In the genomic region with DNA sequence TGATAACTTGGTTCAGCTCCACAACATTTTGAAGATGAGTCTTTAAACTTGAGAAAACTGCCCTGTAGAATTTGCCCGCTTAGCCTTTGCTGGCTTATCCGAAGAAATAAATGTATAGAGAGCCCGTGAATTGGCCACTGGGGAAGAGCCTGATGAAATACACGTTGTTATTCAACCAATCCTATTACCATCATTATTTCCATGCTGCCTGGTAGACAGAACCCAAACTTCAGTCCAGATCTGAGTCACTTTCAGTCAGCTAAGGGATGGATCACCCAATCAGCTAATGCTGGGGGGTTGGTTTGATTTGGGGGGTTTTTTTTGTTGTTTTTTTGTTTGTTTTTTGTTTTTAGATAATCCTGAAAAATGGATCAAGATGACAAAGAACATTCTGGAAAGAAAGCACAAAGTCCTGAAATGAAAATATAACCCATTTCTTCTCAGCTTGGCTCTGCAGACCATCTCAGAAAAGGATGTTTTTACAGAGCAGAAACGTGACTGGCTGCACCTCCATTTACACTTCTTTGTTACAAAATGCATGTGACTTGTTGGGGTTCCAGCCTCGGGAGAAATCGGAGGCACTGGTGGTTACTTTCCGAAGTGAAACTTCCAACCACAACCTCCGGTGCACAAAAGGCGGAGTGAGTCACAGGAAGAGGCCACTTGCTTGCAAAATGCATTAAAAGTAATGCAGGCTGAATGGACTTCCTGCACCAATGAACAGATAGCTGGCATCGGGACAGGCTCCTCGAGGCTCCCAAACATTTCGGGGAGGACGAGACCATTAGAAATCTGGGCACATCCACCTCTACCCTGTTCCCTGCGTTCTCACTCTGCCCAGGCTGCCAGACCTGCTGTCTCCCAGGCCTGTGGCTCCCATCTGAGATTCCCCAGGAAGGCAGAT, we compare ENCODE assay signal across 8 mouse cellular contexts.
A peak's percentile ranks its signal among the peaks of the same experiment; 100 is the strongest.
DNase-seq lines count a peak whose midpoint lies in the region; ATAC-seq and TF ChIP-seq lines count a peak whose summit lies in the region.

No protein-coding gene starts in this region.

- 60% methylated on average over 15 of the region's 15 CpGs for WGBS in liver, adult 2 months
- 46% methylated on average over 15 of the region's 15 CpGs for WGBS in liver, embryonic 11.5 days
- WGBS in heart, embryonic 16.5 days = 59% methylated on average over 15 of the region's 15 CpGs
- 70% methylated on average over 15 of the region's 15 CpGs for WGBS in neural tube, embryonic 14.5 days

- H3K9ac ChIP-seq in liver, adult 2 months (ENCODE audit: low read depth, low read length) = no peak overlapping the region
- H3K9ac ChIP-seq in liver, embryonic 11.5 days (ENCODE audit: low read depth, low read length) = no peak overlapping the region
- peak overlapping the region; percentile 45 for H3K9ac ChIP-seq in heart, embryonic 16.5 days (ENCODE audit: low read length)
- H3K9ac ChIP-seq in neural tube, embryonic 14.5 days (replicated peaks; ENCODE audit: low read depth, low read length) = no peak overlapping the region

- H3K4me1 ChIP-seq in liver, adult 2 months (ENCODE audit: control insufficient read depth, insufficient read depth, low read length) = no peaks in the 10 kb centered on the region
- H3K4me1 ChIP-seq in liver, embryonic 11.5 days (replicated peaks; ENCODE audit: control insufficient read depth, insufficient read depth, low read length) = no peaks in the 10 kb centered on the region
- peaks cover 7% of the 10 kb centered on the region for H3K4me1 ChIP-seq in heart, embryonic 16.5 days (ENCODE audit: control insufficient read depth, insufficient read depth, low read length)
- H3K4me1 ChIP-seq in neural tube, embryonic 14.5 days (ENCODE audit: control insufficient read depth, insufficient read depth, low read length) = no peaks in the 10 kb centered on the region

- no peak for TF ChIP-seq POLR2A in liver, adult 2 months (IDR thresholded peaks at IDR 0.05; ENCODE audit: extremely low read depth, insufficient read depth, low read length)

- H3K4me3 ChIP-seq in liver, adult 2 months (ENCODE audit: insufficient read depth, low read depth, low read length) = no peak overlapping the region
- H3K4me3 ChIP-seq in liver, embryonic 11.5 days (ENCODE audit: low read depth, low read length) = no peak overlapping the region
- no peak overlapping the region for H3K4me3 ChIP-seq in heart, embryonic 16.5 days (ENCODE audit: low read length)
- no peak overlapping the region for H3K4me3 ChIP-seq in neural tube, embryonic 14.5 days (ENCODE audit: low read depth, low read length)

- no peak overlapping the region for H3K27ac ChIP-seq in liver, adult 2 months (replicated peaks; ENCODE audit: insufficient read depth, low read depth, low read length)
- H3K27ac ChIP-seq in liver, embryonic 11.5 days (ENCODE audit: low read depth, low read length) = no peak overlapping the region
- H3K27ac ChIP-seq in heart, embryonic 16.5 days (ENCODE audit: low read length) = peak overlapping the region; percentile 43
- no peak overlapping the region for H3K27ac ChIP-seq in neural tube, embryonic 14.5 days (ENCODE audit: low read depth, low read length)

- no peak overlapping the region for H3K4me2 ChIP-seq in liver, embryonic 11.5 days
- H3K4me2 ChIP-seq in heart, embryonic 16.5 days (ENCODE audit: low read depth, low read length) = peak overlapping the region; percentile 22
- no peak overlapping the region for H3K4me2 ChIP-seq in neural tube, embryonic 14.5 days (ENCODE audit: low read depth, low read length)

- DNase-seq in liver, adult 2 months (ENCODE audit: extremely low read depth, low read depth, low spot score) = peak; percentile 5
- DNase-seq in liver, embryonic 11.5 days (ENCODE audit: low spot score) = no peak
- peak; percentile 43 to 57 for DNase-seq in lung, adult 18-20 months
- no peak for DNase-seq in ovary, postnatal 10 days (ENCODE audit: low spot score)
- no peak for DNase-seq in left cerebral cortex, adult 18-20 months (ENCODE audit: low spot score in 2 of 2)

- no peaks in the 10 kb centered on the region for H3K27me3 ChIP-seq in liver, adult 2 months (ENCODE audit: control insufficient read depth, insufficient read depth, low read length)
- H3K27me3 ChIP-seq in liver, embryonic 11.5 days (replicated peaks; ENCODE audit: control insufficient read depth, insufficient read depth, low read length) = no peaks in the 10 kb centered on the region
- no peaks in the 10 kb centered on the region for H3K27me3 ChIP-seq in heart, embryonic 16.5 days (ENCODE audit: control insufficient read depth, insufficient read depth, low read length)
- H3K27me3 ChIP-seq in neural tube, embryonic 14.5 days (ENCODE audit: control insufficient read depth, insufficient read depth, low read length) = no peaks in the 10 kb centered on the region

- ATAC-seq in liver, embryonic 11.5 days (replicated peaks; ENCODE audit: low FRiP score) = no peak
- ATAC-seq in common myeloid progenitor, adult 5-6 weeks (replicated peaks; ENCODE audit: low read depth, poor library complexity, severe bottlenecking) = peak; percentile 90
- peak; percentile 2 for ATAC-seq in heart, embryonic 16.5 days (replicated peaks; ENCODE audit: extremely low read depth, insufficient read depth, low FRiP score)
- peak; percentile 68 for ATAC-seq in neural tube, embryonic 14.5 days (ENCODE audit: low read depth)

- TF ChIP-seq CTCF in liver, adult 2 months (IDR thresholded peaks at IDR 0.05; ENCODE audit: low read depth, low read length) = no peak

- no peaks in the 10 kb centered on the region for H3K9me3 ChIP-seq in liver, embryonic 11.5 days (ENCODE audit: control insufficient read depth, low read length)
- H3K9me3 ChIP-seq in heart, embryonic 16.5 days (replicated peaks; ENCODE audit: control insufficient read depth, low read length) = no peaks in the 10 kb centered on the region
- H3K9me3 ChIP-seq in neural tube, embryonic 14.5 days (ENCODE audit: control insufficient read depth, low read length) = no peaks in the 10 kb centered on the region

- H3K36me3 ChIP-seq in liver, adult 2 months (ENCODE audit: control insufficient read depth, insufficient read depth, low read length) = peaks cover 10% of the 10 kb centered on the region
- no peaks in the 10 kb centered on the region for H3K36me3 ChIP-seq in liver, embryonic 11.5 days (ENCODE audit: control insufficient read depth, insufficient read depth, low read length)
- no peaks in the 10 kb centered on the region for H3K36me3 ChIP-seq in heart, embryonic 16.5 days (ENCODE audit: control insufficient read depth, insufficient read depth)
- H3K36me3 ChIP-seq in neural tube, embryonic 14.5 days (ENCODE audit: control insufficient read depth, insufficient read depth, low read length) = no peaks in the 10 kb centered on the region

- H3K79me2 ChIP-seq in liver, adult 2 months (ENCODE audit: control insufficient read depth, insufficient read depth, low read length) = no peaks in the 10 kb centered on the region

Comparison
In these comparisons a context has a peak if more than half of its experiments do, and no peak if none do; other contexts are left out.
1. DNase-seq: peak in liver, adult 2 months (single experiment) and lung, adult 18-20 months (2 of 2); none in liver, embryonic 11.5 days (single experiment), ovary, postnatal 10 days (single experiment) and left cerebral cortex, adult 18-20 months (0 of 2).